Mouse (Mus musculus) T-cell, adult 2 months (primary cell): Measurements from ENCODE around the gene 1700031F05Rik.
"Not testable (repeated sequence)": the region's sequence is repeated elsewhere in the genome, so short reads cannot be mapped to it uniquely, and the experiment has no call there.

Experiments used
- DNase-seq: peaks from one replicate; pipeline ENCODE4 v3.0.0; 2022; ENCODE audit warnings: low spot score

Gene 1700031F05Rik

GRCm38 (mm10) chrX:102867871-102868270 is at the start of gene 1700031F05Rik:
Gene 1700031F05Rik (minus strand): TSS chrX:102867971.
- no peak for DNase-seq

GRCm38 (mm10) chrX:102914823-102915222 is 47.1 kb upstream of the 1700031F05Rik start:
- DNase-seq = not testable (repeated sequence)

- not testable (repeated sequence) for DNase-seq
These were observed 40.8 kb upstream of the 1700031F05Rik start, which contains the start of the genes Dmrtc1a and 1700011M02Rik for GRCm38 (mm10) chrX:102908587-102908986. Gene Dmrtc1a (minus strand): TSS chrX:102908687. Gene 1700011M02Rik (plus strand): TSS chrX:102908905.

GRCm38 (mm10) chrX:102854516-102854915 is 13.3 kb downstream of the 1700031F05Rik start, which contains the start of gene Dmrtc1c2:
Gene Dmrtc1c2 (minus strand): TSS chrX:102854616.
- DNase-seq = not testable (repeated sequence)

GRCm38 (mm10) chrX:102812311-102812710 is 55.5 kb downstream of the 1700031F05Rik start:
- DNase-seq = no peak
